ENCODE assay signal across 8 mouse cellular contexts in the genomic region with DNA sequence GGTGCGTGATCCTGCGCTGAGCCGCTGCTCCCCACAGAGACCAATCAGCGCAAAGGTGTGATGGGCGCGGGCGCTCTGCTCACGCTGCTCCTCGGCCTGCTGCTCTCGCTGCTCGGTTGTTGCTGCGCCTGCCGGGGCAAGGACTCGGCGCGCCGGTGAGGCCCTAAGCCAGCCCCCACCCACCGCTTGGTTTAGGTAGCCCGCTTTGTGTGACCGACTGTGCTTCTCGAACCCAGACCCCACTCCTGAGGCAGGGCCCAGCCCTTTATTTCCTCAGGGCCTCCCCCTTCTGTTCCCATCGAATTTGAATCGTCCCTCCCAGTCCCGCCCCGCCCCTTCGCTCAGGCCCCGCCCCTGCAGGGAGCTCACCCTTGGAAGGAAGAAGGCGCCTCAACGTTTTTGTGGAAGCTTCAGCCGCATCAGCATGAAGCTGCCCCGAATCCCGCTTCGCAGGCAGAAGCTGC. TPM values are rescaled to one million over a fixed set of nuclear protein-coding genes. Genes with fewer than 3 reads are reported as not detected.
A peak's percentile ranks its signal among the peaks of the same experiment; 100 is the strongest.
DNase-seq lines count a peak whose midpoint lies in the region; ATAC-seq and TF ChIP-seq lines count a peak whose summit lies in the region.

No protein-coding gene starts in this region.

- no peak for DNase-seq in heart, adult 11 months
- DNase-seq in MEL (ENCODE audit: low read depth, low spot score), result peak; percentile 91
- DNase-seq in forebrain, embryonic 10.5 days (ENCODE audit: extremely low spot score, low spot score), result peak; percentile 73
- peak; percentile 61 for DNase-seq in retina, embryonic 14.5 days (ENCODE audit: low spot score)
- DNase-seq in frontal cortex, postnatal 10 days (ENCODE audit: low spot score in 2 of 2), result no peak
- DNase-seq in layer of hippocampus, postnatal 25 days (ENCODE audit: extremely low spot score in 1 of 2, low spot score in 1 of 2), result no peak

- H3K9ac ChIP-seq in heart, embryonic 13.5 days, result peak overlapping the region; percentile 56
- peak overlapping the region; percentile 71 for H3K9ac ChIP-seq in MEL (ENCODE audit: control insufficient read depth, low read depth, low read length, poor library complexity, severe bottlenecking)
- peak overlapping the region; percentile 67; the same call in 1 of the 2 replicates for H3K9ac ChIP-seq in limb, embryonic 13.5 days

- 6% methylated on average over 33 of the region's 33 CpGs for WGBS in heart, embryonic 13.5 days
- under 1% methylated on average over 33 of the region's 33 CpGs for WGBS in forebrain, embryonic 10.5 days
- WGBS in limb, embryonic 13.5 days, result 6% methylated on average over 33 of the region's 33 CpGs

- peaks cover 19% of the 10 kb centered on the region for H3K36me3 ChIP-seq in heart, embryonic 13.5 days
- peaks cover 0 to 5% of the 10 kb centered on the region in 2 experiments; a peak in 2 of 4 replicates for H3K36me3 ChIP-seq in MEL (ENCODE audit: control insufficient read depth in 1 of 2, insufficient read depth in 2 of 2, low read length in 2 of 2)
- H3K36me3 ChIP-seq in forebrain, embryonic 10.5 days (replicated peaks), result no peaks in the 10 kb centered on the region
- peaks cover 57% of the 10 kb centered on the region for H3K36me3 ChIP-seq in limb, embryonic 13.5 days

- no peak for ATAC-seq in heart, embryonic 13.5 days (ENCODE audit: extremely low read depth, insufficient number of reproducible peaks, low FRiP score, low TSS enrichment)
- peak; percentile 43 for ATAC-seq in limb, embryonic 13.5 days (ENCODE audit: low FRiP score, low read depth)

- peaks cover 5% of the 10 kb centered on the region; the same call in 1 of the 2 replicates for H3K79me2 ChIP-seq in MEL (ENCODE audit: control insufficient read depth, insufficient read depth, low read length, poor library complexity)

- TF ChIP-seq EP300 in MEL (IDR thresholded peaks at IDR 0.05; ENCODE audit: low read depth in 1 of 2, low read length in 2 of 2), result no peak

- H3K4me2 ChIP-seq in heart, embryonic 13.5 days, result peak overlapping the region; percentile 73
- H3K4me2 ChIP-seq in limb, embryonic 13.5 days (replicated peaks), result peak overlapping the region; percentile 63

- no peak overlapping the region for H3K27ac ChIP-seq in heart, embryonic 13.5 days (replicated peaks)
- peak overlapping the region; percentile 24 for H3K27ac ChIP-seq in MEL (ENCODE audit: control insufficient read depth, low read depth, low read length)
- no peak overlapping the region; the same call in 1 of the 2 replicates for H3K27ac ChIP-seq in forebrain, embryonic 10.5 days
- H3K27ac ChIP-seq in limb, embryonic 13.5 days, result no peak overlapping the region; the same call in 1 of the 2 replicates

- TF ChIP-seq CTCF in MEL (IDR thresholded peaks at IDR 0.05 in 2 of 3, conservative IDR thresholded peaks at IDR 0.05 in 1 of 3; ENCODE audit: control insufficient read depth in 1 of 3, insufficient read depth in 1 of 3, low read depth in 2 of 3, low read length in 3 of 3, poor library complexity in 1 of 3, severe bottlenecking in 1 of 3), result no peak

- H3K4me3 ChIP-seq in heart, embryonic 13.5 days, result peak overlapping the region; percentile 47
- peak overlapping the region; percentile 79 to 83 for H3K4me3 ChIP-seq in MEL (ENCODE audit: control insufficient read depth in 1 of 2, insufficient read depth in 1 of 2, low read depth in 2 of 2, low read length in 2 of 2)
- peak overlapping the region; percentile 53 for H3K4me3 ChIP-seq in forebrain, embryonic 10.5 days
- H3K4me3 ChIP-seq in limb, embryonic 13.5 days, result peak overlapping the region; percentile 32

- peaks cover 84% of the 10 kb centered on the region for H3K4me1 ChIP-seq in heart, embryonic 13.5 days
- peaks cover 2 to 33% of the 10 kb centered on the region in 2 experiments; a peak in 3 of 4 replicates for H3K4me1 ChIP-seq in MEL (ENCODE audit: control insufficient read depth in 1 of 2, insufficient read depth in 2 of 2, low read length in 2 of 2)
- H3K4me1 ChIP-seq in forebrain, embryonic 10.5 days, result peaks cover 76% of the 10 kb centered on the region
- peaks cover 98% of the 10 kb centered on the region for H3K4me1 ChIP-seq in limb, embryonic 13.5 days

- H3K9me3 ChIP-seq in heart, embryonic 13.5 days, result no peaks in the 10 kb centered on the region
- no peaks in the 10 kb centered on the region for H3K9me3 ChIP-seq in MEL (replicated peaks; ENCODE audit: insufficient read depth, low read length)
- no peaks in the 10 kb centered on the region for H3K9me3 ChIP-seq in forebrain, embryonic 10.5 days
- no peaks in the 10 kb centered on the region for H3K9me3 ChIP-seq in limb, embryonic 13.5 days

- TF ChIP-seq RAD21 in MEL (IDR thresholded peaks at IDR 0.05; ENCODE audit: low read depth, low read length), result no peak

- H3K27me3 ChIP-seq in heart, embryonic 13.5 days (replicated peaks), result peaks cover 91% of the 10 kb centered on the region
- no peaks in the 10 kb centered on the region for H3K27me3 ChIP-seq in MEL (ENCODE audit: control insufficient read depth in 1 of 2, insufficient read depth in 2 of 2, low read length in 2 of 2)
- H3K27me3 ChIP-seq in forebrain, embryonic 10.5 days (ENCODE audit: poor library complexity, severe bottlenecking), result peaks cover 99% of the 10 kb centered on the region
- H3K27me3 ChIP-seq in limb, embryonic 13.5 days, result peaks cover 47% of the 10 kb centered on the region

- TF ChIP-seq POLR2A in MEL (IDR thresholded peaks at IDR 0.05; ENCODE audit: control insufficient read depth in 1 of 2, insufficient read depth in 1 of 2, low read depth in 1 of 2, low read length in 2 of 2, poor library complexity in 1 of 2), result peak; percentile 26 to 57; a peak in 2 of 4 replicates

TF ChIP-seq in MEL, 35 proteins besides CTCF, POLR2A, EP300 and RAD21:
- TF ChIP-seq CHD1 (IDR thresholded peaks at IDR 0.05; ENCODE audit: low read depth, low read length) (no peak), SIN3A (IDR thresholded peaks at IDR 0.05; ENCODE audit: low read length) (0 out of 2 replicates have a peak, but pooled peaks have one; percentile 18), NELFE (IDR thresholded peaks at IDR 0.05; ENCODE audit: low read depth, low read length) (peak; percentile 33; the same call in 1 of the 2 replicates)
TF ChIP-seq in MEL: peak in this region for 2.

RNA-seq across cellular contexts. Expression of a gene that starts 7.4 kb away (rescaled TPM):
- polyA plus RNA-seq in heart, embryonic 13.5 days (2015; fragmentation: Nextera tagmentation; extraction: Ambion mirVana), result 7.0 and 8.2 TPM in 2 replicates
- total RNA-seq in MEL (2012; rRNA removed), result 0.62 TPM in 2 replicates
- polyA plus RNA-seq in MEL (2012; ENCODE audit: insufficient read depth in 1 of 2, insufficient read length in 2 of 2, low read depth in 1 of 2, low replicate concordance in 2 of 2, missing spikeins in 1 of 2), result 1 to 10 TPM in 1 of 2 experiments, not detected in 1; 1.2 TPM
- polyA plus RNA-seq in forebrain, embryonic 10.5 days (2016; fragmentation: Nextera tagmentation; extraction: Ambion mirVana), result 4.0 and 4.1 TPM in 2 replicates
- polyA plus RNA-seq in limb, embryonic 13.5 days (2015; fragmentation: Nextera tagmentation; extraction: Ambion mirVana), result 28.8 and 29.4 TPM in 2 replicates
- total RNA-seq in layer of hippocampus, postnatal 25 days (2021), result 1 to 10 TPM; 2.7 to 2.8 TPM

RNA-seq across cellular contexts. Expression of a gene that starts 28.4 kb away (rescaled TPM):
- polyA plus RNA-seq in heart, embryonic 13.5 days (2015; fragmentation: Nextera tagmentation; extraction: Ambion mirVana), result not detected in 2 replicates
- total RNA-seq in MEL (2012; rRNA removed), result not detected in 2 replicates
- polyA plus RNA-seq in MEL (2012; ENCODE audit: insufficient read depth in 1 of 2, insufficient read length in 2 of 2, low read depth in 1 of 2, low replicate concordance in 2 of 2, missing spikeins in 1 of 2), result under 1 TPM in 1 of 2 experiments, not detected in 1; 0.06 TPM
- not detected in 2 replicates for polyA plus RNA-seq in forebrain, embryonic 10.5 days (2016; fragmentation: Nextera tagmentation; extraction: Ambion mirVana)
- polyA plus RNA-seq in limb, embryonic 13.5 days (2015; fragmentation: Nextera tagmentation; extraction: Ambion mirVana), result 0.09 and 0.36 TPM in 2 replicates
- 1 to 10 TPM; 3.6 to 3.7 TPM for total RNA-seq in layer of hippocampus, postnatal 25 days (2021)

RNA-seq across cellular contexts. Expression of a gene that starts 33.7 kb away (rescaled TPM):
- polyA plus RNA-seq in heart, embryonic 13.5 days (2015; fragmentation: Nextera tagmentation; extraction: Ambion mirVana), result 1.1 and 1.8 TPM in 2 replicates
- total RNA-seq in MEL (2012; rRNA removed), result 2.0 and 2.4 TPM in 2 replicates
- 1 to 10 TPM in 1 of 2 experiments, not detected in 1; 3.6 TPM for polyA plus RNA-seq in MEL (2012; ENCODE audit: insufficient read depth in 1 of 2, insufficient read length in 2 of 2, low read depth in 1 of 2, low replicate concordance in 2 of 2, missing spikeins in 1 of 2)
- polyA plus RNA-seq in forebrain, embryonic 10.5 days (2016; fragmentation: Nextera tagmentation; extraction: Ambion mirVana), result 2.7 and 3.6 TPM in 2 replicates
- 2.7 and 3.0 TPM in 2 replicates for polyA plus RNA-seq in limb, embryonic 13.5 days (2015; fragmentation: Nextera tagmentation; extraction: Ambion mirVana)
- total RNA-seq in layer of hippocampus, postnatal 25 days (2021), result 10 to 100 TPM; 12.9 to 13.5 TPM

RNA-seq across cellular contexts. Expression of a gene that starts 45.1 kb away (rescaled TPM):
- 40.6 and 43.9 TPM in 2 replicates for polyA plus RNA-seq in heart, embryonic 13.5 days (2015; fragmentation: Nextera tagmentation; extraction: Ambion mirVana)
- 93.6 and 97.0 TPM in 2 replicates for total RNA-seq in MEL (2012; rRNA removed)
- 100 to 1,000 TPM in 1 of 2 experiments, 10 to 100 TPM in 1; 82.4 to 191 TPM for polyA plus RNA-seq in MEL (2012; ENCODE audit: insufficient read depth in 1 of 2, insufficient read length in 2 of 2, low read depth in 1 of 2, low replicate concordance in 2 of 2, missing spikeins in 1 of 2)
- polyA plus RNA-seq in forebrain, embryonic 10.5 days (2016; fragmentation: Nextera tagmentation; extraction: Ambion mirVana), result 55.4 and 59.1 TPM in 2 replicates
- polyA plus RNA-seq in limb, embryonic 13.5 days (2015; fragmentation: Nextera tagmentation; extraction: Ambion mirVana), result 92.9 and 106 TPM in 2 replicates
- 100 to 1,000 TPM in 1 of 2 experiments, 10 to 100 TPM in 1; 97.3 to 103 TPM for total RNA-seq in layer of hippocampus, postnatal 25 days (2021)

Comparison
In these comparisons a context has a peak if more than half of its experiments do, and no peak if none do; other contexts are left out.
1. DNase-seq: peak in MEL (single experiment), forebrain, embryonic 10.5 days (single experiment) and retina, embryonic 14.5 days (single experiment); none in heart, adult 11 months (single experiment), frontal cortex, postnatal 10 days (0 of 2) and layer of hippocampus, postnatal 25 days (0 of 2).
2. Peak in every context shown above with its lines, with median percentiles within 50 percentile points of each other: H3K4me3 ChIP-seq and H3K9ac ChIP-seq.